Mouse (Mus musculus) thymus, postnatal 0 days (tissue): ENCODE data around the gene Gm49387. TPM values are rescaled to one million over a fixed set of nuclear protein-coding genes. Genes with fewer than 3 reads are reported as not detected.

Experiments used
- DNase-seq: peaks from one replicate; pipeline ENCODE4 v3.0.0-alpha.2; 2015; ENCODE audit warnings: low spot score
- polyA plus RNA-seq: library from polyadenylated mRNA; unstranded; fragments of >200 nt; fragmentation: Nextera tagmentation; extraction: Ambion mirVana; gene quantifications from 2 replicates; pipeline ENCODE4 v1.2.1, GENCODE M21; 2015

The Gm49387 gene
- polyA plus RNA-seq, 1 experiment from 2014 or later = 2.6 TPM

DNA sequence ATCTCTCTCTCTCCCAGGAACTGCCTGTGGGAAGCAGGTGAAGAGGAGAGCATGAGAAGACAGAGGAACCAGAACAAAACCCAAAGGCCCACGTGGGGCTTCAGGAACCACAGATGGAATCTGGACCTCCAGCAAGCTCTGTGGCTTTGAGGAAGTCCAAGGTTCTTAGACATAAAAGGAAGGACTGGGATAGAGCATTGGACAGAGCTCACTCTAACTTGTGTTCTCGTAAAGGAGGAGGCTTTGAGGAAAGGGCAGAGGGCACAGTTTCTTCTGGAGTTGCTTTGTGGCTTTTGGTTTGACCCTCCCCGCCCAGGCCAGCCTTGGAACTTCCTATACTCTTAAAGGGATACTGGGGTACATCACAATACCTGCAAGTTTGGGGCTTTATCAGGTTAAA is 108.0 kb downstream of the Gm49387 start:
- no peak for DNase-seq

DNA sequence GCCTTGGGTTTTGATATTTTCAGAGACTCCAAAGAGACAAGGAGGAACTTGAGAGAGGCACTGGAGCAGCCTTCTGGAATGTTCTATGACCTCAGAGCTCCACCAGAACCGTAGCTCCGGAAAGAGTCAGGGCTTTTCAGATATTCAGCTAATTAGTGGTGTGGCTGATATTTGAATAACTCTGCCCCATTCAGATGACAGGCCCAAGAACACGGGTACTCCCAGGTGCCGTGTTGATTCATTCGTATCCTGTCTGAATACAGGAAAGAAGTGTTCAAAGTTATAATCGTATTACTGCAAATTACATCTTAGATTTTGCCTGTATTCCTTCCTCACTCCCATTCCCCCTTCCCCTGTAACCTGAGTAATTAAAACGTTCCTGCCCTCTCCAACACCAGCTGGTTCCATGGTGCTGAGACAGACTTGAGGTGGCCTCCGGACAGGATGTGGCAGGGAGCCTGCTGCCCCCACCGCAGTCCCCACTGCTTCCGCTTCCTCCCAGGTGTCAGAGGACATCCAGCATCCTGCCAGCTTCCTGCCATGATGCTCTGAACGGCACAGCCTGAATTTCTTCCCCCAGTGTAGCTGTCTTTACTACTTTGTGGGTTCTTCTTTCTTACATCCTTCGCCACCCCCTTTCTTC is 109.1 kb downstream of the Gm49387 start:
- DNase-seq = peak; percentile 93

DNA sequence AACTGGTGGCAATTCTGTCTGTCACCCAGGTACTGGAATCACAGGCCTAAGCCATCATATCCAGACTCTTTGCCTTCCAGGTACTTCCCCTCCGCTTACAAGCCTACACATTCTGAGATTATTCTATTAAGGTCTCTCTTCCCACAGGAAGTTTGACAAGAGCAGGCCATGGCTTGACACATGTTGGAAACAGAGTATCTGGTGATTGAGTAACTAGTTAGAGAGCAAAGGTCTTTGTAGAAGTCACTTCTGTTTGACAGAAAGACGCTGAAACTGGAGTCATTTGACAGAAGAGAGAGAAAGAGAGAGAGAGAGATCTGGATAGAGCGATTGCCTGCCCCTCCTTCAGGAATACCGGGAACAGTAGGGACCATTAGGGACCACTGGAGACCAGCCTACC is 109.8 kb downstream of the Gm49387 start:
- DNase-seq = no peak

DNA sequence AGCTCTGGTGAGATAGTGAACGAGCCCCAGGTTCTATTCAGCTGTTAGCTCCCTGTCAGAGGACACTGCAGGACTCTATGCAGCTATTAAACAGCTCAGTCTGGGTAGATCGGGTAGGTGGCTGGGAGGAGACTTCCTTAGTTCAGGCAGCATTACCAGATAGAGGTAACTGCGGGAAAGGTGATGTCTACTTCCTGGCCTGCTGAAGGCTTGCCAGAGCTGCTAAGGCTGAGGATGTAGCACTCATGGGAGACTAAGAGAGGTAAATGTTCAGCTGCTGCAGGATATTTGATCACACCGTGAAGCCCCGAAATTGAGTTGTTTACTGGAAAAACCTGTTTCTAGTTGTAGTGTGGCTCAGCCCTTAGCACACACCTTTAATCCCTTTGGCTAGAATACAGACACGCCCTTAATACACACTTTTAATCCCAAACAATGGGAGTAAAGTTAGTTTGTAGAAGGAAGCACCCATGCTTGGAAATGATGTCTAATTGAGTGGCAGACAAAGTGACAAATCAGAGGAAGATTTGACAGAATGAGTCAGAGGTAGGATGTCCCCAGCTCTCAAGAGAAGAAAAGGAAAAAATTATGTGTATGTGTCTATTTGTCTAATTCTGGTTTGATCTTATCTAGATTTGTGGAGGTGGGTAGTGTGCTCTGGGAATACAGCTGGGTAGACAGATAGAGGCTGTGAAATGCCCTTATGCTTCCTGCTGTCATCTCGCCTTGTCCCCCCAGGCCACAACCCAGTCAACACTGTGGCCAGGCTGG is 115.5 kb downstream of the Gm49387 start:
- DNase-seq = no peak

DNA sequence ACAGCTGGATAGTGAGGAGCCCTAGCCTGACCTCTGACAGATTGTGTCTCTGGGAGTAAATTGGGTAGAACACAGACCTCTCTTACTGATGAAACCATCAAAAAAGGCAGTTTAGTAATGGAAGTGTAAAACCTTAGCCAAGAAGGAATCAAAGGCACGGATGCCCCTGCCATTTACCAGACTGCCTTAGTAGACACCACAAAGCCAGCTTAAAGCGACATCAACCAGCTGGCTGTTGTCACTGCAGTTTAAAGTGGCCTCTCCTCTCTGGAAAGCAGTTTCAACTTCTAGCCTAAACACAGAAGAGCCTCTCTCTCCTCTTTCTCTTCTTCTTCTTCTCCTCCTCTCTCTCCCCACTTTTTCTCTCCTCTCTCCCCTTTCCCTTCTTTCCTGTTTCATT is 119.4 kb downstream of the Gm49387 start:
- DNase-seq = peak; percentile 68

DNA sequence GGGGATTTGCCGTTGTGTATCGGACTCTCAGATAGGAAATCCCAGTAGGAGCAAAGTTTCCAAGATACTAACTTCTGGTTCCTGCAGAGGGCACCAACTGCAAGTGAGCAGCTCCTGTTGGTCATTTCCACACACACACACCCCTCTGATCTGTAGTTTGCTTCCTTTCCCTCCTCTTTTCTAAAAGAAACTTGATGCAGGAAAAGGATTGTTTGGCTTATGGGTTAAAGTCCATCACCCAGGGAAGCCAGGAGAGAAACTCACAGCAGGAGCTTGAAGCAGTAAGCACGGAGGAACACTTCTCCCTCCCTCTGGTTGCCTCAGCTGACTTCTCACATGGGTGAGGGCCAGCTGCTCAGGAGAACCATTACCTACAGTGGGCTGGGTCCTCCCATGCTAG is 121.5 kb downstream of the Gm49387 start:
- DNase-seq = peak; percentile 30

DNA sequence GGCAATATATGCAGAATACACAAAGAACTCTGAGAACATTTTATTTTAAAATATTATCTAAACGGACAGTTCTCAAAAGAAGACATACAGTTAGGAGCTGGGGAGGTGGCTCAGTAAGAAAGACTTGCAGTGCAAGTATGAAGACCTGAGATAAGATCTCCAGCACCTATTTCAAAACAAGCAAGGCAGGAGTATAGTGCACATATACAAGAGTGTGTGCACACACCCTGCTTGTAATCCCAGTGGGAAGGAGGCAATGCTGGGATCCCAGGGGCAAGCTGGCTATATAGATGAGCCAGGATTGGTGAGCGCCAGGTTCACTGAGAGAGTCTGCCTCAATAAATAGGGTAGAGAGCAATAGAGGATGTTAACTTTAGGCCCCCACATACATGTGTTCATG is 124.8 kb downstream of the Gm49387 start:
- DNase-seq = no peak

DNA sequence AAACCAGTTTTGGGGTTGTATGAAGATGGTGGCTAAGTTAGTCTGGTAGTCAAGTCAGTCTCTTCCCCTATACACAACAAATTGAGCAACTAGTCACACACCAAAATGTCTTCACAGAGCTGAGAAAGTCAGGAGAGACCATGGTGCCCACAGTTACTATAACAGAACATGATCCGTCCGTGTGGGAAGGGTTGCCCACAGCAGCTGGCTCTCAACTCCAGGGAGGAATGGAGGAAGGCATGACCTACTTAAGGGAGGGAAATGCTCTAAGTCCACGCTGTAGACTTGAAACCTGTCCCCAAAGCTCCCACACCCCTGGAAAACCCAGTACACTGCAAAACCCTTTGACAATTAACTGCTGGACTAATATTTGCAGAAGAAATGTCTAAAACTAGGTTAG is 130.4 kb downstream of the Gm49387 start:
- no peak for DNase-seq

DNA sequence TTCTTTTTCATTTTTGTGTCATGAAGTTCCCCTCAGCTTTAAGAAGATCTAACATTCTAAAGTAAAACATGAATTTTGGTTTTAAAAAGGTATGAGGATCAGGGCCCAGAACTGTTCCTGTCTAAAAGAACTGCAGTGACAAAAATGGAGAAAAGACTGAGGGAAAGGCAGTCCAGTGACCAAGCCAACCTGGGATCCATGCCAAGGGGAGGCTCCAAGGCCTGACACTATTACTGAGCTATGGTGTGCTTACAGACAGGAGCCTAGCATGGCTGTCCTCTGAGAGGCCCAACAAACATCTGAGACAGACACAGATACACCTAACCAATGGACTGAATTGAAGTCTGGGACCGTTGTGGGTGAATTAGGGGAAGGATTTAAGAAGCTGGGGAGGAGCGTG is 130.8 kb downstream of the Gm49387 start:
- no peak for DNase-seq

DNA sequence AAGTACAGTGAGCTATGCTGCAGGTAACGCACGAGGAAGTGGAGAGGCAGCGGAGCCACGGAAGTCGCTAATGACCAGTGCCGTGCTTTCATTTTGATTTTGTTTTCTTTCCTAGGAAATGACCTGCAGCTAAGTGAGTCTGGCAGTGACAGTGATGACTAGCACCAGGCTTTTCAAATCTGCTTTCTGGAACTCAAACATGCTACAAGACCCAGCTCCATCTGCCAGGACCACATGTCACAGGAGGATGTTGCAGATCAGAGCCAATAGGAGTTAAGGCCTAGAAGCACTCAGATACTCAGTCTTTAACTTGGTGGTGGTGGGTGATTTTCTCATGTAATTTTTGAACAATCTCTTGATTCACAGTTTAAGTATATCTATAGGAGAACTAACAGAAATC is 134.2 kb downstream of the Gm49387 start:
- DNase-seq = no peak

DNA sequence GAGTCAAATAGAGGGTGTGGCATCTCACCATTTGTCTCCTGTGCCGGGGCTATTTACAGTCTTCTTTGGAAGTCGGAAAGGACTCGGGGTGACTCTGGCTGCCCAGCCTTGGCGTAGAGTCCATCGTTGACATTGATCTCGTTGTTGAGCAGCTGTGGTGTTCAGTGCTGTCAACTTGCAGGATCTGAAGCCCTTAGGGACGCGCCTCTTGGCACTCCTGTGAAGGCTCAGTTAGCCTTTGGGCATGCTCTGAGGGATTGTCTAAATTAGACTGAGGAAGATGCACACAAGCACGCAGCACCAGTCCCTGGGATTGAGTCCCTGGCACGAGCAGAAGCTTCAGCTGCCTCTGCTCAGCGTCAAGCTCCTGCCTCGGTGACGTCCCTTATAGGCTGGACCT is 137.3 kb downstream of the Gm49387 start:
- DNase-seq = no peak

Other genes starting within 250 kb of the Gm49387 start
- 20.3 and 20.7 TPM in 2 replicates for gene Sh3bp5, start 204.8 kb downstream of the Gm49387 start, polyA plus RNA-seq
- 47.2 and 52.6 TPM in 2 replicates for gene Eaf1, start 146.5 kb downstream of the Gm49387 start, polyA plus RNA-seq
- gene Mettl6, start 145.8 kb downstream of the Gm49387 start, polyA plus RNA-seq = 149 and 164 TPM in 2 replicates
- 91.4 and 93.9 TPM in 2 replicates for gene Colq, start 49.5 kb downstream of the Gm49387 start, polyA plus RNA-seq
- gene Btd, start 150 bp upstream of the Gm49387 start, polyA plus RNA-seq = 21.2 and 23.2 TPM in 2 replicates
- 19.6 and 31.3 TPM in 2 replicates for gene Hacl1, start 408 bp upstream of the Gm49387 start, polyA plus RNA-seq
- gene Ankrd28, start 189.8 kb upstream of the Gm49387 start, polyA plus RNA-seq = 9.2 and 11.1 TPM in 2 replicates